Mouse (Mus musculus) CH12.LX (cell line): ENCODE data around the gene Sec31a. TPM values are rescaled to one million over a fixed set of nuclear protein-coding genes. Genes with fewer than 3 reads are reported as not detected.

ENCODE experiments used
- DNase-seq: peaks from one replicate; pipeline ENCODE4 v3.0.0-alpha.2; 2013; ENCODE audit errors: extremely low read depth
- H3K27ac ChIP-seq: 2 replicates; pipeline ENCODE4 v1.5.1; 2012; ENCODE audit warnings: low read depth, mild to moderate bottlenecking, control low read depth, moderate library complexity; ENCODE audit not compliant: insufficient read depth
- H3K27me3 ChIP-seq: replicated peaks from 2 replicates; pipeline ENCODE3; 2012; ENCODE audit warnings: inconsistent platforms
- H3K36me3 ChIP-seq, 2 experiments: replicated peaks in 1 of 2; 2 replicates each; pipeline versions ENCODE3 to v1.6.1; 2012; ENCODE audit warnings: inconsistent platforms in 1 of 2, low read length in 1 of 2, mild to moderate bottlenecking in 1 of 2, mixed read lengths in 1 of 2, moderate library complexity in 1 of 2; ENCODE audit not compliant: control insufficient read depth in 1 of 2, insufficient read depth in 1 of 2
- H3K4me1 ChIP-seq, 2 experiments: 2 replicates each; pipeline ENCODE4 v1.6.1; 2012; ENCODE audit warnings: inconsistent platforms in 1 of 2, moderate library complexity in 1 of 2; ENCODE audit not compliant: insufficient read depth in 2 of 2, control insufficient read depth in 1 of 2
- H3K4me2 ChIP-seq: 2 replicates; pipeline ENCODE4 v1.6.1; 2012; ENCODE audit warnings: low read depth, mild to moderate bottlenecking, control low read depth; ENCODE audit not compliant: poor library complexity, insufficient read depth, severe bottlenecking
- H3K4me3 ChIP-seq, 3 experiments: fragments of 150-350 bp in 1 of 3; sonication (generic) in 1 of 3; replicated peaks in 1 of 3; 2 replicates each; pipeline versions ENCODE3 to v1.5.1; 2011 to 2012; ENCODE audit warnings: low read depth in 2 of 3, low read length in 2 of 3, mild to moderate bottlenecking in 2 of 3, moderate library complexity in 2 of 3, control low read depth in 1 of 3, improper control_type of control experiment in 1 of 3, inconsistent platforms in 1 of 3, mixed read lengths in 1 of 3; ENCODE audit not compliant: poor library complexity in 1 of 3
- H3K79me2 ChIP-seq: replicated peaks from 2 replicates; pipeline ENCODE4 v1.6.1; 2012; ENCODE audit warnings: mild to moderate bottlenecking, moderate library complexity; ENCODE audit not compliant: control insufficient read depth, poor library complexity, insufficient read depth, severe bottlenecking; ENCODE audit errors: extremely low read depth
- H3K9ac ChIP-seq: 2 replicates; pipeline ENCODE4 v1.6.1; 2012; ENCODE audit warnings: low read depth, mild to moderate bottlenecking, control low read depth, moderate library complexity; ENCODE audit not compliant: insufficient read depth
- H3K9me3 ChIP-seq: replicated peaks from 2 replicates; pipeline ENCODE3; 2012; ENCODE audit warnings: low read length, inconsistent platforms, mixed read lengths
- BHLHE40 ChIP-seq: IDR thresholded peaks from 2 replicates; pipeline ENCODE4 v1.6.1; 2011; ENCODE audit warnings: mild to moderate bottlenecking, low read depth, low read length, improper control_type of control experiment
- CHD1 ChIP-seq: IDR thresholded peaks from 2 replicates; pipeline ENCODE4 v1.6.1; 2012; ENCODE audit warnings: low read depth, low read length, improper control_type of control experiment, inconsistent platforms
- ETS1 ChIP-seq: conservative IDR thresholded peaks from 2 replicates; pipeline ENCODE4 v1.6.1; 2012; ENCODE audit warnings: low read depth, mild to moderate bottlenecking, inconsistent platforms, low read length, improper control_type of control experiment, moderate library complexity
- IRF4 ChIP-seq: IDR thresholded peaks from 2 replicates; pipeline ENCODE4 v1.6.1; 2014; ENCODE audit warnings: low read depth, mild to moderate bottlenecking, inconsistent platforms, low read length, improper control_type of control experiment
- JUND ChIP-seq: conservative IDR thresholded peaks from 2 replicates; pipeline ENCODE4 v1.6.1; 2011; ENCODE audit warnings: low read depth, low read length, improper control_type of control experiment
- MYC ChIP-seq: IDR thresholded peaks from 2 replicates; pipeline ENCODE4 v1.6.1; 2011; ENCODE audit warnings: low read depth, mild to moderate bottlenecking, improper control_type of control experiment, low read length
- NRF1 ChIP-seq: IDR thresholded peaks from 2 replicates; pipeline ENCODE4 v1.6.1; 2014; ENCODE audit warnings: low read depth, mild to moderate bottlenecking, inconsistent platforms, low read length, improper control_type of control experiment, moderate library complexity
- POLR2A ChIP-seq: IDR thresholded peaks from 2 replicates; pipeline ENCODE4 v1.6.1; 2011; ENCODE audit warnings: low read depth, mild to moderate bottlenecking, improper control_type of control experiment, low read length
- POLR2AphosphoS2 ChIP-seq: IDR thresholded peaks from 2 replicates; pipeline ENCODE4 v1.6.1; 2011; ENCODE audit warnings: low read depth, low read length, improper control_type of control experiment
- RAD21 ChIP-seq: IDR thresholded peaks from 2 replicates; pipeline ENCODE4 v1.6.1; 2011; ENCODE audit warnings: low read depth, mild to moderate bottlenecking, low read length, improper control_type of control experiment, moderate library complexity
- RCOR1 ChIP-seq: conservative IDR thresholded peaks from 2 replicates; pipeline ENCODE4 v1.6.1; 2012; ENCODE audit warnings: low read depth, mild to moderate bottlenecking, inconsistent platforms, low read length, improper control_type of control experiment
- SMC3 ChIP-seq: IDR thresholded peaks from 2 replicates; pipeline ENCODE4 v1.6.1; 2011; ENCODE audit warnings: low read depth, low read length, improper control_type of control experiment
- TBP ChIP-seq: conservative IDR thresholded peaks from 2 replicates; pipeline ENCODE4 v1.6.1; 2011; ENCODE audit warnings: low read depth, low read length, improper control_type of control experiment
- USF1 ChIP-seq: IDR thresholded peaks from 2 replicates; pipeline ENCODE4 v1.6.1; 2014; ENCODE audit warnings: low read depth, mild to moderate bottlenecking, inconsistent platforms, low read length, improper control_type of control experiment
- ZC3H11A ChIP-seq: IDR thresholded peaks from 2 replicates; pipeline ENCODE4 v1.6.1; 2012; ENCODE audit warnings: low read depth, mild to moderate bottlenecking, inconsistent platforms, low read length, improper control_type of control experiment
- ZMIZ1 ChIP-seq: IDR thresholded peaks from 2 replicates; pipeline ENCODE4 v1.6.1; 2012; ENCODE audit warnings: low read depth, mild to moderate bottlenecking, inconsistent platforms, low read length, improper control_type of control experiment
- dilution Hi-C: fragments of 300-500 bp; cut with MboI; formaldehyde crosslinking; loops from 2 replicates; pipeline ENCODE4 v1.14.3; 2020; ENCODE audit warnings: low sequenced_read_pairs; ENCODE audit not compliant: extremely low pct_unique_long_range_greater_than_20kb, extremely low pct_ligation_motif_present
- in situ Hi-C: fragments of 300-500 bp; cut with MboI; formaldehyde crosslinking; loops from 3 replicates; pipeline ENCODE4 v1.14.3; 2019; ENCODE audit warnings: low sequenced_read_pairs, low pct_ligation_motif_present, low pct_unique_long_range_greater_than_20kb, mixed read lengths
- polyA plus RNA-seq: library from polyadenylated mRNA; unstranded; fragments of >175 nt; gene quantifications from 2 replicates; pipeline ENCODE4 v1.2.1, GENCODE M21; 2012; ENCODE audit warnings: low read depth; ENCODE audit not compliant: insufficient read length
- total RNA-seq, 2 experiments: library from RNA; depleted of rRNA; stranded (reverse); fragments of 300-350 nt in 1 of 2; fragments of >200 nt in 1 of 2; gene quantifications; 2 replicates each; pipeline ENCODE4 v1.2.3; 2012 to 2014

The Sec31a gene
- total and polyA plus RNA-seq, 3 experiments, result 48.5 to 161 (median 52.2) TPM

GRCm38 (mm10) chr5:100383782-100384510 lies 32.1 kb downstream of the Sec31a start:
- Histone ChIP-seq H3K27me3 (no peaks in the 10 kb centered on the region), H3K4me1 (no peaks in the 10 kb centered on the region), H3K4me3 (no peak overlapping the region), H3K36me3 (peaks cover 65 to 93% of the 10 kb centered on the region in 2 experiments), H3K79me2 (no peaks in the 10 kb centered on the region)
- in situ Hi-C loops (no loop called here), dilution Hi-C loops (no loop called here)
- no peak for TF ChIP-seq ETS1
- TF ChIP-seq RCOR1, result no peak
- no peak for TF ChIP-seq POLR2A
- no peak for TF ChIP-seq POLR2AphosphoS2
- TF ChIP-seq USF1, result no peak
- no peak for TF ChIP-seq RAD21
- TF ChIP-seq NRF1, result no peak
- no peak for TF ChIP-seq JUND
- TF ChIP-seq, all 38 proteins: peak for 0
- no peak overlapping the region for H3K4me2 ChIP-seq
- no peak for DNase-seq
- H3K9me3 ChIP-seq, result no peaks in the 10 kb centered on the region
- no peak overlapping the region for H3K9ac ChIP-seq
- no peak overlapping the region for H3K27ac ChIP-seq

- TF ChIP-seq TBP, result no peak
- TF ChIP-seq RCOR1, result no peak
- TF ChIP-seq ZC3H11A, result no peak
- no peak for TF ChIP-seq SMC3
- TF ChIP-seq BHLHE40, result no peak
- TF ChIP-seq ZMIZ1, result no peak
- no peak for TF ChIP-seq NRF1
- no peak for TF ChIP-seq MYC
- no peak for TF ChIP-seq CHD1
- no peak for TF ChIP-seq POLR2AphosphoS2
- no peak for TF ChIP-seq IRF4
- Histone ChIP-seq H3K9ac (no peak overlapping the region), H3K79me2 (no peaks in the 10 kb centered on the region), H3K9me3 (no peaks in the 10 kb centered on the region), H3K4me3 (no peak overlapping the region), H3K36me3 (peaks cover 72 to 96% of the 10 kb centered on the region in 2 experiments), H3K4me2 (no peak overlapping the region), H3K27me3 (no peaks in the 10 kb centered on the region), H3K4me1 (no peaks in the 10 kb centered on the region), H3K27ac (no peak overlapping the region)
- dilution Hi-C loops (no loop called here), in situ Hi-C loops (no loop called here)
- no peak for DNase-seq
Observed at GRCm38 (mm10) chr5:100381094-100381493, 34.9 kb downstream of the Sec31a start.
